Mouse (Mus musculus): Measurements from ENCODE around the gene Npcd.
A peak's percentile ranks its signal among the peaks of the same experiment; 100 is the strongest.

The Npcd gene

GRCm38 (mm10) chr15:79802304-79802703 lies 31.7 kb downstream of the Npcd start:
- no peak for DNase-seq

DNA sequence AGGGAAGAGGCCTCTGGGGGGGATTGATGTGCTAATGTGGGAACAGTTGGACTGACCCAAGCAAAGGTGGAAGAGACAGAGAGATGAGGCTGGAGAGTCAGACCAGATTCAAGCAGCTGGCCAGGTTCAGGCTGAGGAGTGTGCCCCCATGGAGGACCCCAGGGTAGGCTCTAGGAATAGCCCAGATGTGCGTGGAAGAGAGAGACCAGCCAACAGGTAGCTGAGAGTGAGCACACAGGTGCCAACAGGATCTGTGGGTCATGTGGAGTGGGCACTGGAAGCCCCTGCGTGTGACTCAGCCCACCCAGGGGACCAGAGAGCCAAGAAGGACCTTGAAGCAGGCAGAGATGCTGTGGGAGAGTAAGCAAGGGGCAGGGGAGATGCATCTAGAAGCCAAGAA lies 32.4 kb downstream of the Npcd start:
- DNase-seq = no peak

DNA sequence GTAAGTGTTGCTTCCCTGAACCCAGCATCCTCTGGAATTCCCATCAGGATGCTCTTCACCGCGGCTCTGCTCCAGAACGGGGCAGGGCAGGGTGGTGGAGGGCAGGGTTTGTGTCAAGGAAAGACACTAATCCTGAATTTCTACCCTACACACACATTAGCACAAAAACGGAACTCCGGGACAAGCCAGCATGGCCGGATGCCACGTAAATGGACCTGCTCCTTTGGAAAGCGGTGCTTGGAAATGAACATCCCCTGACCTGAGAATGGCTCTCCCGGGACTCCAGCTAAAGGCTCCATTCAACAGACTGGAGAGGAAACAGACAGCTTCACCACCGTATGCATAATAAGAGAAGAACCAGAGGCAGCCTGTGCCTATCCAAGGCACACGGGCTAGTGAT lies 33.3 kb downstream of the Npcd start:
- no peak for DNase-seq

- DNase-seq = no peak
These were observed 35.4 kb downstream of the Npcd start for GRCm38 (mm10) chr15:79798591-79798990.

DNA sequence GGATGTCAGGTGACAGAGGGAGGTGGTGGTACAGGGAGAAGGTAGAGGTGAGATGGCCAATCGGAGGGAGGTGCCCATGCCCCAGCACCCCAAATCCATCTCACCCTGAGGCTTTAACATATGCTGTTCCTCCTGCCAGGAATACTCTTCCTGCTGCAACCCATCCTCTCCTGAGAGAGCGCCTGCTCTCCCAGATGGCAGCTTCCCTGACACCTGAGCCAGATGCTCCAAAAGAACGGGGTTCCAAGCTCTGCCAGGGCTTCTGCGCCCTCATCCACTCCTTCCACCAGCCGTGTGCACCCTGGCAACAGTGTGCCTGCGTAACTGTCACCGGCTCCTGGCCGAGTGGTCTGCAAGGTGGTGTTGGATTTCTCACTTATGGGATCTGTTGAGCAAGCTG lies 36.4 kb downstream of the Npcd start:
- no peak for DNase-seq

- no peak for DNase-seq
These were observed 36.9 kb downstream of the Npcd start for GRCm38 (mm10) chr15:79797096-79797495.

- DNase-seq = no peak
These were observed 37.8 kb downstream of the Npcd start for GRCm38 (mm10) chr15:79796256-79796655.

DNA sequence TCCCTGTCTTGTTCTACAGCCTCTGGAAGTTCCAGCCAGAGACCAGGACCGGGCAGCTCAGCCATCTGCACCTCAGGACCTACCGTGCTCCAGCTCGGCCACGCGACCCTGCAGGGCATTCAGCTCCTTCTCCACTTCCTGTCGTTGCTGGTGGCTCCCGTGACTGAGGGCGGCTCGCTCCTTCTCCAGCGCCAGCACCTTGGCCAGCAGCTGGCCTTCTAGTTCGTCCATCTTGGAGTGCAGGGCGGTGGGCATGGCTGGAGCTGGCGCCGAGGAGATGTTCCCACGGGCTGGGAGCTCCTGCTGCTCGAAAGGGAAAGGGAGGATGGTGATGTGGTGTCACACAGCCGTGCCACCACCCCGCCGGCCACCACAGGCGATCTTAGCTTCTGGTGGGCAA lies 39.9 kb downstream of the Npcd start:
- DNase-seq = peak; percentile 18

GRCm38 (mm10) chr15:79793076-79793475 lies 41.0 kb downstream of the Npcd start:
- no peak for DNase-seq

GRCm38 (mm10) chr15:79792455-79792854 lies 41.6 kb downstream of the Npcd start:
- peak; percentile 27 for DNase-seq

DNA sequence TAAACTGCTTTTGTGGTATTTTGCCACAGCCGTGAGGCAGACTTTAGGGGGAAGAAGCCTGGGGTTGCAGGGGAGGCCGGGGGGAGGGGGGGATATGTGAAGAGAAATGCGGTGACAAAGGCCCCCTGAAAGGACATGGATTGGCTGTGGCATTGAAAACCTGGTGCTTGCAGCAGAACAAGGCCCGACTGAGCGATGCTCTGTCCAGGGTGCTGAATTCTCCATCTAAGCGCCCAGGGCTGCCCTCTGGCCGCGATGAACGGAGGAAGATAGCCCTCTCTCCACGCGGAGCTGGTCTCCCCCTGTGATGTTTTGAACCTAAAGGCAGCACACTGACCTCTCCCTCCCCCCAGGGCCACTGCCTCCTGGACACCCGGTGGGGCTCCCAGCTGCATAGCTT lies 42.5 kb downstream of the Npcd start:
- DNase-seq = peak; percentile 72

- no peak for DNase-seq
These were observed 43.1 kb downstream of the Npcd start for GRCm38 (mm10) chr15:79790905-79791304.

- DNase-seq = no peak
These were observed 43.9 kb downstream of the Npcd start for GRCm38 (mm10) chr15:79790111-79790510.

- no peak for DNase-seq
These were observed 46.2 kb downstream of the Npcd start for GRCm38 (mm10) chr15:79787815-79788214.

- DNase-seq = no peak
These were observed 49.0 kb downstream of the Npcd start for GRCm38 (mm10) chr15:79785056-79785455.

DNA sequence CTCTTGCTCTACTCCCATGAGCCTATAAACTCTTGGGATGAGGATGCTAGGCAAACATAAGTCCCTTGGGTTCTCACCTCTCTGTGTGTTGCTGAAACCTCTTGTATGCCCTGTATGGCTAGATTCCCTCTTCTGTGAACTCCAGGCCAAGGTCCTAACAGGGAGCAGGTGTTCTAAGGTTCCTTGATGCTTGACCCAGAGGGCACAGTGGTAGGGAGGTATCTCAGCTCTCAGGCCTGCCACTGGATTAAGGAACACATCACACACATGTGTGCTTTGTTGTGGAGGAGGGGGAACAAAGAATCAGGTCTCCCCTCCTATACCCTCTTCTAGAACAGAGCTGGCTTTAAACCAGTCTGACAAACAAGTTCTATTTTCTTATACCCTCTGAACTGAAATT lies 56.3 kb downstream of the Npcd start, which contains the start of gene Dnal4:
Dnal4 (minus strand) TSS at position 101 of the 400 bp plus-strand sequence.
- DNase-seq = no peak

GRCm38 (mm10) chr15:79775662-79776061 lies 58.4 kb downstream of the Npcd start:
- DNase-seq = no peak

- DNase-seq = peak; percentile 99
These were observed 59.7 kb downstream of the Npcd start for GRCm38 (mm10) chr15:79774117-79775027.

- no peak for DNase-seq
These were observed 63.3 kb downstream of the Npcd start for GRCm38 (mm10) chr15:79770629-79771240.

DNA sequence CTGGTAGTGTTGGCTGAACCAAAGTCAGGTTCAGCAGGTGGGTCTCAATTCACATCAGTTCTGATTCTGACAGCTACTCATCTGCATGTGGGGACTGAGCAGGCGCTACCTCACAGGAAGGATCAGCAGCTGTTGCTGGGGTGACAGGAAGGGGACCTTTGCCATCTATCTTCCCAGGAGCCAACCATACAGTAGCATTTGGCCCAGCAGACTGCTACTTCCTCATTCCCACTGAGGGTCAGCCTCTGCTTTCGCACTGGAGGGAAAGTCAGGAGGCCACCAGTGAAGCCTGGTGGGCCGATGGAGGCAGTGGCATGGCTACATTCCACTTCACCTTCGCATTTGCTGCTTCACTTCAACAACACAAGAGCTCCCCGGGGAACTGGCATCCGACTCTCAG lies 65.7 kb downstream of the Npcd start:
- DNase-seq = no peak

GRCm38 (mm10) chr15:79767327-79767961 lies 66.6 kb downstream of the Npcd start:
- DNase-seq = no peak

DNA sequence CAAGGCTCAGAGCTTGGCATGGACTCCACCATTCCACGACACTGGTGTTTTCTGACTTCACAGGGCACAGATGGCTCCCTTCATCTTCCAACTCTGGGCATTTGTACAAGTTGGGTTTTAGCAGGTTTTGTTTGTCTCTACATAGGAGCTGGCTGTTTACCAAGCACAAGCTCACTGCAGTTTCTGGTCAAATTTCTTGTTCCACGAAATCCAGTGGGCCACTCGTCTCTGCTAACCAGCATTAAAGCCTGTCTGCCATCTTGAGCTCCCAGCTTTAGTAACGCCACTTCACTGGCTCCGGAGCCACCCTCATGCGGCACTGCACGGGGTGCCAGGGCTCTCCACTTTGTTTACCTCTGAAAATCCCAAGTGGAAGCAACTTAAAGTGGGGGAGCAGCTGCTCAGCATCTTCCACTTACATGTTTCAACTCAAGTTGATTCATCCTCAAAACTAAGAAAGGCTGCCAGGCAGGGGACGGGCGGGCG lies 67.4 kb downstream of the Npcd start:
- no peak for DNase-seq

DNA sequence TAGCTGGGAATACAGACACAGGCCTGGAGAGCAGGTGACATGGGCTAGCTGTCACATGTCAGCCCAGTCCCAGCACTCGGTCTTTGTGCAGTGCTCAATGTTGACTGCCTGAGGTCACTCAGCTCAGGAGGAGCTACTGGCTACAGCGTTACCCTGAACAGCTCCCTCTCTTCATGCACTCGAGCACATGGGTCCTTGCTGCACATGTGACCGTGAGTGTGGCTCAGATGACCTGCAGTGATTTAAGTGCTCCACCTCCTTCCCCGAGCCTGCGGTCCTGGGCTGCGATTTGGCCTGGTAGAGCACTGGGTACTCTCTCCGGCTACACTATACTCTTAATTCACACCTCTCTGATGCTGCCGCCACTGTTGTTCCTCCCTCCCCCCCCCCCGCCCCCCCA lies 67.9 kb downstream of the Npcd start:
- no peak for DNase-seq

- peak; percentile 29 for DNase-seq
These were observed 68.7 kb downstream of the Npcd start for GRCm38 (mm10) chr15:79765361-79765760.
